Mouse (Mus musculus): ENCODE data around the gene Mansc4.

The Mansc4 gene

GRCm38 (mm10) chr6:147079919-147080318 lies 6.9 kb downstream of the Mansc4 start:
- DNase-seq (ENCODE audit: extremely low spot score, low spot score), result no peak

- no peak for DNase-seq (ENCODE audit: extremely low spot score, low spot score)
These were observed 10.0 kb downstream of the Mansc4 start for GRCm38 (mm10) chr6:147076878-147077277.

GRCm38 (mm10) chr6:147075808-147076387 lies 10.9 kb downstream of the Mansc4 start:
- DNase-seq (ENCODE audit: extremely low spot score, low spot score), result no peak

GRCm38 (mm10) chr6:147064944-147065261 lies 21.9 kb downstream of the Mansc4 start:
- no peak for DNase-seq (ENCODE audit: extremely low spot score, low spot score)

- DNase-seq (ENCODE audit: extremely low spot score, low spot score), result no peak
These were observed 22.4 kb downstream of the Mansc4 start for GRCm38 (mm10) chr6:147064226-147064943.

GRCm38 (mm10) chr6:147062694-147063093 lies 24.1 kb downstream of the Mansc4 start:
- DNase-seq (ENCODE audit: extremely low spot score, low spot score), result no peak

- no peak for DNase-seq (ENCODE audit: extremely low spot score, low spot score)
These were observed 24.8 kb downstream of the Mansc4 start for GRCm38 (mm10) chr6:147062034-147062433.

GRCm38 (mm10) chr6:147061630-147062029 lies 25.2 kb downstream of the Mansc4 start:
- no peak for DNase-seq (ENCODE audit: extremely low spot score, low spot score)

- no peak for DNase-seq (ENCODE audit: extremely low spot score, low spot score)
These were observed 27.5 kb downstream of the Mansc4 start for GRCm38 (mm10) chr6:147059326-147059725.

GRCm38 (mm10) chr6:147055374-147055977 lies 31.4 kb downstream of the Mansc4 start:
- DNase-seq (ENCODE audit: extremely low spot score, low spot score), result no peak

- no peak for DNase-seq (ENCODE audit: extremely low spot score, low spot score)
These were observed 32.8 kb downstream of the Mansc4 start for GRCm38 (mm10) chr6:147053785-147054646.

- no peak for DNase-seq (ENCODE audit: extremely low spot score, low spot score)
These were observed 34.4 kb downstream of the Mansc4 start for GRCm38 (mm10) chr6:147052440-147052839.

GRCm38 (mm10) chr6:147051666-147052065 lies 35.2 kb downstream of the Mansc4 start:
- DNase-seq (ENCODE audit: extremely low spot score, low spot score), result no peak

- no peak for DNase-seq (ENCODE audit: extremely low spot score, low spot score)
These were observed 37.5 kb downstream of the Mansc4 start for GRCm38 (mm10) chr6:147049239-147049805.

- no peak for DNase-seq (ENCODE audit: extremely low spot score, low spot score)
These were observed 43.2 kb downstream of the Mansc4 start for GRCm38 (mm10) chr6:147043633-147044032.

GRCm38 (mm10) chr6:147042291-147043290 lies 44.2 kb downstream of the Mansc4 start, which contains the start of gene Mrps35:
Mrps35 (plus strand) TSS chr6:147042764.
- DNase-seq (ENCODE audit: extremely low spot score, low spot score), result peak; percentile 94

- DNase-seq (ENCODE audit: extremely low spot score, low spot score), result no peak
These were observed 54.4 kb downstream of the Mansc4 start, which contains the start of gene Rep15 for GRCm38 (mm10) chr6:147032303-147032925. Rep15 (plus strand) TSS chr6:147032584.

- peak; percentile 4 for DNase-seq (ENCODE audit: extremely low spot score, low spot score)
These were observed 56.5 kb downstream of the Mansc4 start for GRCm38 (mm10) chr6:147030096-147030885.

GRCm38 (mm10) chr6:147029591-147029990 lies 57.2 kb downstream of the Mansc4 start:
- DNase-seq (ENCODE audit: extremely low spot score, low spot score), result peak; percentile 8
